Mouse (Mus musculus) bone marrow macrophage, adult 2 months (primary cell): ENCODE measurements around the gene Zfp385b. TPM values are rescaled to one million over a fixed set of nuclear protein-coding genes. Genes with fewer than 3 reads are reported as not detected.

ENCODE experiments used
- H3K27ac ChIP-seq: 2 replicates; pipeline ENCODE4 v1.5.1; 2012; ENCODE audit warnings: low read depth, low read length; ENCODE audit not compliant: insufficient read depth
- H3K4me1 ChIP-seq: 2 replicates; pipeline ENCODE4 v1.6.1; 2012; ENCODE audit warnings: low read length; ENCODE audit not compliant: control insufficient read depth, insufficient read depth
- H3K4me3 ChIP-seq: 2 replicates; pipeline ENCODE4 v1.5.1; 2012; ENCODE audit warnings: mild to moderate bottlenecking, low read length, moderate library complexity; ENCODE audit not compliant: insufficient read depth
- CTCF ChIP-seq: IDR thresholded peaks from 2 replicates; pipeline ENCODE4 v1.5.1; 2012; ENCODE audit warnings: low read depth, mild to moderate bottlenecking, low read length, moderate library complexity
- POLR2A ChIP-seq: IDR thresholded peaks from 2 replicates; pipeline ENCODE4 v1.6.1; 2012; ENCODE audit warnings: mild to moderate bottlenecking, low read depth, low read length, borderline replicate concordance
- polyA plus RNA-seq: library from polyadenylated mRNA; stranded (reverse); fragments of >200 nt; gene quantifications from 2 replicates; pipeline ENCODE4 v1.2.4, GENCODE M21; 2012; ENCODE audit not compliant: missing spikeins, insufficient read depth, insufficient read length

The Zfp385b gene
- polyA plus RNA-seq, 1 experiment: not detected

DNA sequence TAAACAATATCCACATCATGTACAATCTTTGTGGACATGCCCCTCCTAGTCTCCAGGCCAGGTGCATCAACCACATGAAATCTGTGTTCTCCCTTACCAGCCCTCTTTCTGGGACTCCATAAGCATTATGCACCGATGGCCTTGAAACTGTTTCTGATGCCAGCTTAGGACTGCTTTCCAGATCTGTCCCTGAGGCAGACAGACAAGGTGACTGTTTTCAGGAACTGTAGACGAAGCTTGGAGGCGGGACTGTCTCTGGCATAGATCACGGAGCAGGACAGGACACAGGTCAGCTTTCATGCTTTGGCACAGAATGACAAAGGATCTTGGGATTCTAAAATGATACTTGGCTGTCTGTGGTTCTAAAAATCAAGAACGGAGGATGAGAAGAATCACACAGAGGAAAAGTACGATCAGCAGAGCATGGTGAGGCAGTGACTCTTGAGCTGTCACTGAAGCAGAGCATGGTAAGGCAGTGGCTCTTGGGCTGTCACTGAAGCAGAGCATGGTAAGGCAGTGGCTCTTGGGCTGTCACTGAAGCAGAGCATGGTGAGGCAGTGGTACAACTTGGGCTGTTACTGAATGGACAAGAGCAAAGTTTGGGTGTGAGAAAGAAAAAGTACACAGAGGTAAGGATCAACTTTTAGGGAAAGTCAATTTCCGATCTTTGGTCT is 291.2 kb downstream of the Zfp385b start:
- H3K4me1 ChIP-seq: no peaks in the 10 kb centered on the region
- no peak overlapping the region for H3K4me3 ChIP-seq
- TF ChIP-seq POLR2A: no peak
- TF ChIP-seq CTCF: no peak
- no peak overlapping the region for H3K27ac ChIP-seq

DNA sequence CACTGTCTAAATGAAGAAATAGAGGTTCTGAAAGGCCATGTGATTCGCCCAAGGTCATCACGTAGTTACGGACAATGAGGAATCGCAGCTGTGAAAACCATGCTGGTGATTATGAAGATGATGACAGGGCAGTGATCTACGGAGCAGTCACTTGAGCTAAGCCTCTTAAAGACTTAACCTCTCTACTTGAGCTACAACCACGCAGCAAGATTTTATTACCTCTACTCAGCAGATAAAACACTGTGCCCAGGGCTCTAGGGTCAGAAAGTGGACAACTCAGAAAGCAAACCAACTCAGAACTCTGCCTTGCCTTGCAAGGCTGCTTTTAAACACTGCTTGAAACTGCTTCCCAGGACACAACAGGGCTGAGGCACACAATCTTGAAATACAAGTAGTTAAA is 291.8 kb downstream of the Zfp385b start:
- no peaks in the 10 kb centered on the region for H3K4me1 ChIP-seq
- TF ChIP-seq POLR2A: no peak
- TF ChIP-seq CTCF: no peak
- no peak overlapping the region for H3K4me3 ChIP-seq
- H3K27ac ChIP-seq: no peak overlapping the region

DNA sequence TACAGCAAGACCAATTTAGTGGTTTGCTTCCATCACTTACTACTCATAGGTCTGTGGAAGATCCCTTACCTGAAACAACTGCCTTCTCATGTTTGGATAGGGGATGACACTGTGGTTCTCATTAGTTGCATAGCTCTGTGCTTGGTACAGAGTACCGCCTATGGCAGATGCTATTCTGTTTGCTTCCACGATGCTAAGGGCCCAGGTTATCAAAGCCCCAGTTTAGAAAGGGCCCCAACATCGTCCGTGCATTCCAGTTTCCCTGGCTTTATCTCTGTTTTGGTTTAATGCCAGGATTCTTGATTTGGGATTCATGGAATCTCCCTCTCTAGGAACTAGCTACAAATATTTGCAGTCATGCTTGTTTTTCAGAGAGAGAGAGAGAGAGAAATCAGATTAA is 292.6 kb downstream of the Zfp385b start:
- H3K4me3 ChIP-seq: no peak overlapping the region
- no peaks in the 10 kb centered on the region for H3K4me1 ChIP-seq
- no peak for TF ChIP-seq POLR2A
- no peak for TF ChIP-seq CTCF
- H3K27ac ChIP-seq: no peak overlapping the region

DNA sequence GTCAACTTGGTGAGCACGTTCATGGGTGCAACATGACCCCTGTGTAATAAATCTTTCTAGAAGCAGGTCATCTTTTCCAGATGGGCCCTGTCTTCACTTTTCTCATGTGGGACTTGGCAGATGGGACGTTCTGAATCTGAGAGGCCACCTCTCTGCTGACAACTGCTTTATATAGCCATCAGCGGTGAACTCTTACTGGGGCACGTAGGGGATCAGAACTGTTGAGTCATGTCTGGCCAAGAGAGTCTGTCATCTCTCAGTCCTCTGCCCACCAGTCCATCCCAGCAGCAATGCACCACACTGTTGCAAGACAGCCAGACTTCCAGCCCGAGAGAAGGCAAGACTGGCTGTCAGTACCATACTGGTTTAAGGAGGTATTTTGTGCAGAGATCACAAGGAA is 293.1 kb downstream of the Zfp385b start:
- Histone ChIP-seq H3K4me3 (no peak overlapping the region), H3K4me1 (no peaks in the 10 kb centered on the region), H3K27ac (no peak overlapping the region)
- TF ChIP-seq CTCF: no peak
- TF ChIP-seq POLR2A: no peak

DNA sequence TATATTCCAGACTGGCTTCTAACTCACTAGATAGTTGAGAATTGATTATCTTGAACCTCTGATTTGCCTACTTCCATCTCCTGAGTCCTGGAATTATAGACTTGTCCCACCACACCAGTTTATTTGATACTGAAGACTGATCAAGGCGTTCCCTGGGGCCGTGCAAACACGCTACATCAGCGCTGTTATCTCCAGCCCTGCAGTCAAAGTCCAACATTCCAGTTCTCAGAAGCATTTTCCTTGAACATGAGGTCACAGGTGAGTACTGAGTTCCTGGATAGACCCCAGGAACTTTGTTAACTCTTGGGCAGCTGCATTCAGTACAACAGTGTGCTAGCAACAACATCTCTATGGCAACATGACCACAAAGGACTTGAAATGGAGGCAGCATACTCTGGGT is 297.2 kb downstream of the Zfp385b start:
- no peak overlapping the region for H3K27ac ChIP-seq
- H3K4me3 ChIP-seq: no peak overlapping the region
- no peak for TF ChIP-seq CTCF
- TF ChIP-seq POLR2A: no peak
- H3K4me1 ChIP-seq: no peaks in the 10 kb centered on the region

DNA sequence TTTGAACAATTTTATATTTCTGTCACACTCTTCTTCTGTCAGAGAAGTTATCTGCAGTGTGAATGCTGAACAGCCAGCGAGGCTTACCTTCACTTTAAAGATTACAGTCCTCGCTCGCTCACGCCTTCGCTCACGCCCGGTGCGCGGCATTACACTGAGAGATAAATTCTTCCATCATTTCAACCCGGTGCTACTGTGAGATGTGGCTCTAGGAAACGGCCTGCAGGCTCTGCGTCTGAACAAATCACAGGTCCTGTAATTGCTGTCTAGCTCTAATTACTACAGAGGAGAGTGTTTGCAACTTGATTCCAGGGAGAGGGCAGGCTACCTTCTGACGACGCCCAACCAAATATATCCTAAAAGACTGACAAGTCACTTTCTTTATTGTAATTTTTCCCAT is 300.1 kb downstream of the Zfp385b start:
- TF ChIP-seq POLR2A (no peak), CTCF (no peak)
- Histone ChIP-seq H3K4me3 (no peak overlapping the region), H3K4me1 (no peaks in the 10 kb centered on the region), H3K27ac (no peak overlapping the region)

DNA sequence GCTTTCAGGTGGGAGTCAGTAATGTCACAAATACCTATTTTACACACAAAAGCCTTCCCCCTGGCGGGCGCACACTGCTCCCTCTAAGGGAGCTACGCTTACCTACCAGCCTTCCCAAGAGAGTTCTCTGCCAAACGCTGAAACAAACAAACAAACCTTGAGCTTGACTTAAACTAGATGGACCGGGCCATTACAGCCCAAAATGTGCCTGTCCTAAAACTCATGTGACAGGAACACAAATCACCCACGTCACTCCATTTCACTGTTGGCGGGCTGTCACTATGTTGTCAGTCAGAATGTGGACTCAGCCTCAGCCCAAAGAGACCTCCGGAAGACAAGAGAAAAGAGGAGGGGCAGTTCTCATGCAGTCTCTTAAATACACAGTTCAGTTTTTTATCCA is 300.7 kb downstream of the Zfp385b start:
- no peak overlapping the region for H3K27ac ChIP-seq
- H3K4me1 ChIP-seq: no peaks in the 10 kb centered on the region
- H3K4me3 ChIP-seq: no peak overlapping the region
- TF ChIP-seq POLR2A: no peak
- TF ChIP-seq CTCF: no peak

DNA sequence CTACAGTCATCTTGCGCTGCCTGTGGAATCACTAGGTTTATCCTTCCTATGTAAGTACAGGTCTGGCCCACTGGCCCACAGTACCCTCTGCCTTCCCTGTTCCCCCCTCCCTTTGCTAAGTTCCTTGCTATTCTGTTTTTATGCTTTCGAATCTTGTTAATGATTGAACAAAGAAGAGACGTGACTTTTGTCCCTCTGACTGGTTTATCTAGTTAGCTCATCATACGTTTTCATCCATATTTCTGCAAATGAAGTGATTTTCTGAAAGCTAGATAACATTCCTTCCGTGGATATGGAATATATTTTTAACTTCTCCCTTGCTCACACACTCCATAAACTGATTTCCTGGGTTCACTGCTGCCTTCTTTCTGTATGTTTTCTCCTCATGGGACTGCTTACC is 302.8 kb downstream of the Zfp385b start:
- Histone ChIP-seq H3K27ac (no peak overlapping the region), H3K4me1 (no peaks in the 10 kb centered on the region), H3K4me3 (no peak overlapping the region)
- TF ChIP-seq POLR2A (no peak), CTCF (no peak)

DNA sequence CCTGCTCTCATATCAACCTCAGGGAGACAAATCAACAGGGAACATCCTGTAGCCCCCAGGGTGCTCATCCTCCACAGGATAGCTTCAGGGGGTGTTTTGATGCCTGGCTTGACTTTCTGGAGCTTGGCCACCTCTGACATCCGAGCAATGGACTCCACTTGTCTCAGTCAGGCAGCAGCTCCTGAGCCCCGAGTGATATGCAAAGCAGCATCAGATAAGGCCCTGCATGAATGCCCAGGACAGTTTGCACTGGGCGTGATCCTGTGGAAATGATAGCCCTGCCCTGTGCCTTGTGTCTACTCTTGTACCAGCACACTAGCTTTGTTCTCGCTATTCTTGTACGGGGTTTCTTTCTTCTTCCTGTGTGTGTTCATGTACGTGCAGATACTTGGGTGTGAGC is 303.8 kb downstream of the Zfp385b start:
- TF ChIP-seq POLR2A (no peak), CTCF (no peak)
- H3K27ac ChIP-seq: no peak overlapping the region
- no peaks in the 10 kb centered on the region for H3K4me1 ChIP-seq
- no peak overlapping the region for H3K4me3 ChIP-seq

DNA sequence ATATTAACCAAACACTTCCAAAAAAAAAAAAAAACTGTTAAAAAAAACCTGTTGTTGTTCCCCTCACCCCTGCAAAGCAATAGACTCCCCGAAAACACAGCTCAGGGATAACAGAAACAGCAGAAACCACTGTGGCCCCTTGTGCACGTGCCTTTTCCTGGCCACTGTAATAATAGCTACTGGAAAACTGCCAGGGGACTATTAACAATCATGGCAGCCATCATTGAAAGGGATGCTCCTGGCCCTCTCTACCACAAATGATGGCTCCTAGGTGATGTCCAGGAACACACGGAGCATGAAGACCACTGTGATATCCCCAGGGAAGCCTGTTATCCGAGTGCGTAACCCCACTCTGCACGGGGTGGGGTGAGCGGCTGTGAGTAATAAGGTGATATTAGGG is 304.4 kb downstream of the Zfp385b start:
- TF ChIP-seq CTCF (no peak), POLR2A (no peak)
- Histone ChIP-seq H3K4me1 (no peaks in the 10 kb centered on the region), H3K4me3 (no peak overlapping the region), H3K27ac (no peak overlapping the region)

DNA sequence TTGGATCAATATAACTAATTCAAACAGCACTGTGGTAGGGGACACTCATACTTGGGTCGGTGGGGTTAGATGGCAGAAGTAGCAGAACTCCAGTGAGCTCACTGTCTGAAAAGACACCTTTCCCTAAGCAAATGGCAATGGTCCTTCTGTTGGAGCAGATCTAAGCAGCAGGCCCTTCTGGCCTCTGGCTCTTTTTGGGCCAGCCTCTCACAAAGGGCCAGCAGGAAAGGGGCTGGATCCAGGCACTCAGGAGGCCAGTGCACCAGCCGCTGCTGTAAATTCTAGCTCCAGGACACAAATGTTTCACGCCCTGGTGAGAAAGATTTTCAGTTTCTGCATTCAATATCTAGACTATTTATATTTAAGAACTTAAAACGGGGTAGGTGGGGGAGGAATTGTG is 305.0 kb downstream of the Zfp385b start:
- no peak for TF ChIP-seq POLR2A
- Histone ChIP-seq H3K4me3 (no peak overlapping the region), H3K27ac (no peak overlapping the region), H3K4me1 (no peaks in the 10 kb centered on the region)
